Mouse (Mus musculus) heart, embryonic 14.5 days (tissue): ENCODE results near the gene Trir. TPM values are rescaled to one million over a fixed set of nuclear protein-coding genes. Genes with fewer than 3 reads are reported as not detected.

ENCODE experiments used
- ATAC-seq: fragments of 200-750 bp; cut with Nextera tagmentation; 2 replicates; pipeline ENCODE4 v1.8.0; 2017; ENCODE audit warnings: low read depth, moderate TSS enrichment; ENCODE audit not compliant: insufficient number of reproducible peaks, insufficient read depth, low FRiP score
- H3K27ac ChIP-seq, 2 experiments: fragments of 200-500 bp in 1 of 2; fragments of 300-500 bp in 1 of 2; sonication (generic) in 1 of 2; replicated peaks in 1 of 2; 2 replicates each; pipeline ENCODE4 v1.5.1; 2012 to 2014; ENCODE audit warnings: low read depth in 2 of 2, low read length in 2 of 2, control low read depth in 1 of 2, mild to moderate bottlenecking in 1 of 2, mixed read lengths in 1 of 2; ENCODE audit not compliant: control insufficient read depth in 1 of 2, insufficient read depth in 1 of 2
- H3K27me3 ChIP-seq: fragments of 300-500 bp; sonication (generic); 2 replicates; pipeline ENCODE4 v1.6.1; 2014; ENCODE audit warnings: mild to moderate bottlenecking, low read length, control low read depth; ENCODE audit not compliant: control insufficient read depth, insufficient read depth
- H3K36me3 ChIP-seq: fragments of 300-500 bp; sonication (generic); 2 replicates; pipeline ENCODE4 v1.6.1; 2014; ENCODE audit warnings: mild to moderate bottlenecking, control low read depth, low read length, mixed read lengths; ENCODE audit not compliant: control insufficient read depth, insufficient read depth
- H3K4me1 ChIP-seq, 2 experiments: fragments of 200-500 bp in 1 of 2; fragments of 300-500 bp in 1 of 2; sonication (generic) in 1 of 2; 2 replicates each; pipeline ENCODE4 v1.6.1; 2012 to 2014; ENCODE audit warnings: low read length in 2 of 2, control low read depth in 1 of 2, mixed read lengths in 1 of 2; ENCODE audit not compliant: control insufficient read depth in 2 of 2, insufficient read depth in 2 of 2
- H3K4me2 ChIP-seq: fragments of 300-500 bp; sonication (generic); 2 replicates; pipeline ENCODE4 v1.6.1; 2014; ENCODE audit warnings: mild to moderate bottlenecking, low read length
- H3K4me3 ChIP-seq, 2 experiments: fragments of 200-500 bp in 1 of 2; fragments of 300-500 bp in 1 of 2; sonication (generic) in 1 of 2; 2 replicates each; pipeline ENCODE4 v1.5.1; 2012 to 2014; ENCODE audit warnings: low read length in 2 of 2, mild to moderate bottlenecking in 2 of 2, control low read depth in 1 of 2, low read depth in 1 of 2, moderate library complexity in 1 of 2; ENCODE audit not compliant: control insufficient read depth in 1 of 2, insufficient read depth in 1 of 2
- H3K9ac ChIP-seq: fragments of 300-500 bp; sonication (generic); 2 replicates; pipeline ENCODE4 v1.6.1; 2014; ENCODE audit warnings: mild to moderate bottlenecking, low read length
- H3K9me3 ChIP-seq: fragments of 300-500 bp; sonication (generic); 2 replicates; pipeline ENCODE4 v1.6.1; 2016; ENCODE audit warnings: low read length, control low read depth; ENCODE audit not compliant: control insufficient read depth
- WGBS: fragments of 180-500 bp; shearing (Covaris S2); extraction: QIAGEN DNeasy Blood & Tissue Kit; methylation state at CpG from one replicate; pipeline ENCODE4 v1.1.7; 2014; 5-methylcytosine and 5-hydroxymethylcytosine counted together
- polyA plus RNA-seq: library from polyadenylated mRNA; unstranded; fragments of >200 nt; fragmentation: Nextera tagmentation; extraction: Ambion mirVana; gene quantifications from 2 replicates; pipeline ENCODE4 v1.2.1, GENCODE M21; 2014

Trir gene
- polyA plus RNA-seq, 1 experiment from 2014 or later: 95.9 TPM

GRCm38 (mm10) chr8:84989311-84989731 lies 37.3 kb upstream of the Trir start:
- Histone ChIP-seq H3K9ac (no peak overlapping the region; the same call in 1 of the 2 replicates), H3K4me1 (peaks cover 16 to 30% of the 10 kb centered on the region in 2 experiments; a peak in 3 of 4 replicates), H3K9me3 (no peaks in the 10 kb centered on the region), H3K36me3 (no peaks in the 10 kb centered on the region), H3K4me3 (0 out of 4 replicates have a peak overlapping the region, but pooled peaks of 1 of the 2 experiments have one; percentile 55), H3K4me2 (peak overlapping the region; percentile 91), H3K27ac (no peak overlapping the region), H3K27me3 (peaks cover 6% of the 10 kb centered on the region; the same call in 1 of the 2 replicates)
- ATAC-seq: no peak
- 18% methylated on average over 15 of the region's 15 CpGs for WGBS

GRCm38 (mm10) chr8:84989810-84990209 lies 36.8 kb upstream of the Trir start:
- Histone ChIP-seq H3K4me2 (peak overlapping the region; percentile 91), H3K27ac (peak overlapping the region; percentile 54 to 65), H3K9me3 (no peaks in the 10 kb centered on the region), H3K36me3 (no peaks in the 10 kb centered on the region), H3K9ac (peak overlapping the region; percentile 81), H3K4me3 (peak overlapping the region; percentile 54 to 55), H3K27me3 (peaks cover 9% of the 10 kb centered on the region), H3K4me1 (peaks cover 14 to 26% of the 10 kb centered on the region in 2 experiments; a peak in 3 of 4 replicates)
- peak; percentile 55 for ATAC-seq
- WGBS: under 1% methylated on average over 15 of the region's 15 CpGs

GRCm38 (mm10) chr8:84990349-84990748 lies 36.3 kb upstream of the Trir start, which contains the start of gene Hook2:
TSS of gene Hook2 (plus strand) at chr8:84990603.
- H3K4me1 ChIP-seq: peaks cover 10 to 20% of the 10 kb centered on the region in 2 experiments; a peak in 3 of 4 replicates
- H3K9ac ChIP-seq: peak within 1 kb of the TSS; percentile 81
- under 1% methylated on average over 28 of the region's 28 CpGs for WGBS
- peak within 1 kb of the TSS; percentile 55 to 59 for H3K4me3 ChIP-seq
- peak; percentile 86 for ATAC-seq
- peak within 1 kb of the TSS; percentile 91 for H3K4me2 ChIP-seq
- no peaks in the 10 kb centered on the region for H3K9me3 ChIP-seq
- no peaks in the 10 kb centered on the region for H3K36me3 ChIP-seq
- H3K27me3 ChIP-seq: peaks cover 13% of the 10 kb centered on the region
- H3K27ac ChIP-seq: peak within 1 kb of the TSS; percentile 54 to 65

GRCm38 (mm10) chr8:84990836-84991235 lies 35.8 kb upstream of the Trir start:
- H3K4me1 ChIP-seq: peaks cover 9 to 17% of the 10 kb centered on the region in 2 experiments; a peak in 3 of 4 replicates
- H3K9me3 ChIP-seq: no peaks in the 10 kb centered on the region
- H3K27ac ChIP-seq: no peak overlapping the region
- H3K9ac ChIP-seq: peak overlapping the region; percentile 81
- no peaks in the 10 kb centered on the region for H3K36me3 ChIP-seq
- 1% methylated on average over 15 of the region's 15 CpGs for WGBS
- peak; percentile 55 for ATAC-seq
- H3K4me3 ChIP-seq: peak overlapping the region; percentile 55 to 59
- peaks cover 18% of the 10 kb centered on the region for H3K27me3 ChIP-seq
- H3K4me2 ChIP-seq: peak overlapping the region; percentile 91

GRCm38 (mm10) chr8:84994375-84994774 lies 32.2 kb upstream of the Trir start:
- no peaks in the 10 kb centered on the region for H3K36me3 ChIP-seq
- H3K9ac ChIP-seq: no peak overlapping the region
- no peaks in the 10 kb centered on the region for H3K9me3 ChIP-seq
- H3K27me3 ChIP-seq: peaks cover 28% of the 10 kb centered on the region
- WGBS: 90% methylated on average over 9 of the region's 9 CpGs
- H3K27ac ChIP-seq: no peak overlapping the region
- H3K4me2 ChIP-seq: no peak overlapping the region
- peaks cover 8 to 10% of the 10 kb centered on the region in 2 experiments; a peak in 3 of 4 replicates for H3K4me1 ChIP-seq
- no peak overlapping the region for H3K4me3 ChIP-seq
- ATAC-seq: no peak

GRCm38 (mm10) chr8:84995680-84996079 lies 30.9 kb upstream of the Trir start:
- peaks cover 28% of the 10 kb centered on the region for H3K27me3 ChIP-seq
- no peak overlapping the region for H3K4me2 ChIP-seq
- no peak overlapping the region for H3K27ac ChIP-seq
- no peaks in the 10 kb centered on the region for H3K9me3 ChIP-seq
- no peaks in the 10 kb centered on the region for H3K36me3 ChIP-seq
- WGBS: 16% methylated on average over 25 of the region's 25 CpGs
- H3K9ac ChIP-seq: no peak overlapping the region
- ATAC-seq: no peak
- H3K4me3 ChIP-seq: no peak overlapping the region
- H3K4me1 ChIP-seq: peaks cover 6% of the 10 kb centered on the region in 2 experiments; a peak in 3 of 4 replicates

GRCm38 (mm10) chr8:84996978-84997377 lies 29.6 kb upstream of the Trir start:
- ATAC-seq: no peak

More at GRCm38 (mm10) chr8:84996978-84997377, 29.6 kb upstream of the Trir start:
- WGBS: 84% methylated on average over 5 of the region's 5 CpGs
- Histone ChIP-seq H3K27ac (no peak overlapping the region), H3K4me3 (no peak overlapping the region), H3K36me3 (no peaks in the 10 kb centered on the region), H3K27me3 (peaks cover 28% of the 10 kb centered on the region), H3K9me3 (no peaks in the 10 kb centered on the region), H3K4me2 (no peak overlapping the region), H3K4me1 (peaks cover 2% of the 10 kb centered on the region in 2 experiments; a peak in 1 of 4 replicates), H3K9ac (no peak overlapping the region)
